Mouse (Mus musculus): ENCODE measurements around the gene Derl3.

GRCm38 (mm10) chr10:75854096-75854495 is 39.1 kb upstream of the Derl3 start:
- TF ChIP-seq CTCF (IDR thresholded peaks at IDR 0.05; ENCODE audit: low read depth, low read length) (no peak), POLR2A (IDR thresholded peaks at IDR 0.05; ENCODE audit: borderline replicate concordance, low read depth, low read length) (no peak)
